Mouse (Mus musculus): ENCODE results near the gene S1pr3.

Gene S1pr3

GRCm38 (mm10) chr13:51456190-51456878 is 47.9 kb downstream of the S1pr3 start:
- DNase-seq = no peak

- DNase-seq = no peak
Observed at GRCm38 (mm10) chr13:51464294-51464693, 55.9 kb downstream of the S1pr3 start.

- DNase-seq = no peak
Observed at GRCm38 (mm10) chr13:51466117-51466841, 57.8 kb downstream of the S1pr3 start.

DNA sequence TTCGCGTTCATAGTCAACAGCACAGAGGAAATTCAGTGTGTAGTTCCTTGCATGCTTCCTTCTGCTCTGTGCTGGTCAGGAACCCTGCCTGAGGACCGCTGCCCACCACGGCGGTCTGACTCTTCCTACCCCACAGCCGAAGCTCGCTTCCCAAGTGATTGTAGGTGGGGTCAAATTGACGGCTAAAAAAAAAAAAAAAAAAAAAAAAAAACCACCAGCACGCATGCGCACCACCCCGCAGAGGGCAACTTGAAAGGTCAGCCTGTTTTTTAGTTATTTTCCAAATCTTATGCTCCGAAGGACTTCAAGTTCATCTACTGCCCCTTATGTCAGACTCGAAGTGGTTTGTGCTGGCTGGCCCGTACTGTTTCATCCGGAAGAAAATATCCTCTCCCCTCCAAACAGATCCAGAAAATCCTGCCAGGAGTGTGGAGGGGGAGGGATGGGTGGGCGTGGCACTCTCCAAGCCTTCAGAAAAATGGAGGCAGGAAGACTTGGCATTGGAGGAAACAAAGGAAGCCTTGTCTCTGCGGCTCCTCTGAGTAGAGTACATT is 60.3 kb downstream of the S1pr3 start:
- DNase-seq = no peak

Measured in kidney, postnatal 25 days (tissue).